Mouse (Mus musculus) large intestine, adult 2 months (tissue): ENCODE measurements around the gene Agbl5. TPM values are rescaled to one million over a fixed set of nuclear protein-coding genes. Genes with fewer than 3 reads are reported as not detected.

Experiments
- DNase-seq: peaks from one replicate; pipeline ENCODE4 v3.0.0-alpha.2; 2012; ENCODE audit warnings: low read depth, low spot score
- WGBS: fragments of 180-500 bp; shearing (Covaris S2); methylation state at CpG from one replicate; pipeline ENCODE4 v1.1.7; 2018; 5-methylcytosine and 5-hydroxymethylcytosine counted together
- polyA plus RNA-seq: library from polyadenylated mRNA; depleted of rRNA; stranded (reverse); fragments of >200 nt; gene quantifications from 2 replicates; pipeline ENCODE4 v1.2.3, GENCODE M21; 2012; rRNA removed

Gene Agbl5
- polyA plus RNA-seq, 1 experiment: 9.1 TPM

DNA sequence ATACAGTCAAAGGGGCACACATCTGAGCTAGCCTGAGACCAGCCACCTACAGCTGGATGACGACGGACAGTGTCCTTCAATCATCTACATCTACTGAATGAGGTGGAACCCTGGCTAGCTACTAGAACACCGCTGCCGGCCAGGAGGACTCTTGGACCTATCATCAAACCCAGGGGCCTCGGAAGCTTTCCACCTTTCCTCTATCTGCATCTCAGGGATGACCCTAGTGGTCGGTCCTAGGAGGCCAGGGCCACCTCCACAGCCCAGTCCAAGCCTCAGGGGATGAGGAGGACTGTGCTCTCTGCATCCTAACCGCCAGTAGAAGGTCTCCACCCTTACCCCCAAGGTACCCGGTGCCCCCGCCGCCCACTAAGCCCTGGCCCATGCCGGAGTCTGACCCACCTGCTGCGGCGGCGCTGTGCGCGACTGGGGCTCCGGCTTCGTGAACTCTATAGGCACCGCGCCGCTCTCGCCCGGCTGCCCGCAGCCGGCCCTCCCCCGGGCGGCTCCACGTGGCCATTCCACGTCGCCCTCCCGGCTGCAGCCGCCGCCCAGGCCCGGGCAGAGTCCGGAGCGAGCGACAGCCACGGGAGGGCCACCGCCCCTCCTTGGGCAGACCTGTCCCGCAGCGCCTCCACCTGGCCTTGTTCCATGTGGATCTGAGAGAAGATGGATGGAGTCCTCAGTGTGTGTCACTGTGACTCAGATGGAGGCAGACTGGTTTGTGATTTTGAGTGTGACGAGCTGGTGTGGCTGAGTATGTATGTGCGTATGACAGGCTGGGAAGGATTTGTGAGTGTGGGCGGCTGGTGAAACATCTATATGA lies 56.7 kb downstream of the Agbl5 start, which contains the start of gene Cgref1:
Cgref1 (minus strand) TSS at position 636 of the 826 bp plus-strand sequence.
- DNase-seq: no peak
- WGBS: 5% methylated on average over 44 of the region's 44 CpGs

DNA sequence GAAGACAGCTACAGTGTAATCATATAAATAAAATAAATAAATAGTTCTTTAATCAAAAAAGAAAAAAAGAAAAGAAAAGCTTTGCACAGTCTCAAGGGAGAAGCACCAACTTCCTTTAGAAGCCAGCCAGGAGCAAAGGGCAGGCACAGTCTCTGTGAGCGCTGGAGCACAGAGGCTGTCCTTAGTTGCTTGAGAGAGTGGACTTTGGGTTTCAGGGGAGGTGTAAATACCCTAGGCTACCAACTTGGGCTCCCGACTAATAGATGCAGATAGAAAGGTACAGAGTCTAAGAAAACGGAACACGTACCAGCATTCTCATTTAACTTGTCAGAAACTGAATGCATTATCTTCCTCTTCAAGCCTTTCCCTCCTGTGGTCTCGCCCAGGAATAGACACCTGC lies 60.1 kb downstream of the Agbl5 start:
- WGBS: 45% methylated on average over 5 of the region's 5 CpGs
- DNase-seq: no peak

- no peak for DNase-seq
- WGBS: under 1% methylated on average over 31 of the region's 31 CpGs
Measured at GRCm38 (mm10) chr5:30949654-30950326, 61.3 kb downstream of the Agbl5 start.

GRCm38 (mm10) chr5:30950451-30950850 lies 62.0 kb downstream of the Agbl5 start:
- 60% methylated on average over 4 of the region's 4 CpGs for WGBS
- no peak for DNase-seq

GRCm38 (mm10) chr5:30950922-30951321 lies 62.4 kb downstream of the Agbl5 start:
- 66% methylated on average over 2 of the region's 2 CpGs for WGBS

DNA sequence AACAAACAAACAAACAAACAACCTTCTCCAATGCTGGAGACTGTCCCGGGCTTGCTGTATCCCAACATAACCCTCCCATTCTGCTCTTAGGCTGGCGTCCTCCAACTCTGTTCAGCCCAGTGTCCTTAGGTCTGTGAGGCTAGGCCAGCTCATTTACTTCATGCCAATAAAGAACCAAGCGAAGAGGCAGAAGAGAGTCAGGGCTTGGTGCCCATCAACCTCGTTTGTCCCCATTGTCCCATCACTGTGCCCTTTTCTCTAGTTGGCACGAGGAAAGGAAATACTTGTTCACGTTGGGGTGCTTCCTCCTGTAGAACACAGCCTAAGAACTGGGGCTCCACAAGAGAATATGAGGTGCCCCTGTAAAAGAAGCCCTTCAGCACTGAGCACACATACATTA lies 63.2 kb downstream of the Agbl5 start:
- no peak for DNase-seq
- WGBS: 45% methylated on average over 6 of the region's 6 CpGs

More at GRCm38 (mm10) chr5:30950922-30951321, 62.4 kb downstream of the Agbl5 start:
- DNase-seq: no peak

DNA sequence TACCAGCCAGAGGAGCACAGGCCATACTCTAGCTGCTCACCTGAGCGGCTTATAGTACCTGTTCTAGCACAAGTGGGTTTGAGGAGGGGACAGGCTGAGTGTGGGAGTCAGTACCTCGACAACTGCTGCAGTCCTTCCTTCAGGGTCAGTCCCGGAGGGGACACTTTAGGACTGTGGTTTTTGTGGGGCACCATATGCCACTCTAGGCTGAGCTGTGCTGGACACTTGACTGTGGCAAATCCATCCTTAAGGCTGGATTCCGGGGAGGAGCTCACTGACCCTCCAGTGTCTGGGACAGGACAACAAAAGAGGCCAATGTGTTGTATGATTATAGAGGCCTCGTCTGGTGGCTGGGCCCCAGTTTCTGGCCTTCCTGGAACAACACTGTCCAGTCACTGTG lies 64.1 kb downstream of the Agbl5 start:
- 78% methylated on average over 5 of the region's 5 CpGs for WGBS
- no peak for DNase-seq

DNA sequence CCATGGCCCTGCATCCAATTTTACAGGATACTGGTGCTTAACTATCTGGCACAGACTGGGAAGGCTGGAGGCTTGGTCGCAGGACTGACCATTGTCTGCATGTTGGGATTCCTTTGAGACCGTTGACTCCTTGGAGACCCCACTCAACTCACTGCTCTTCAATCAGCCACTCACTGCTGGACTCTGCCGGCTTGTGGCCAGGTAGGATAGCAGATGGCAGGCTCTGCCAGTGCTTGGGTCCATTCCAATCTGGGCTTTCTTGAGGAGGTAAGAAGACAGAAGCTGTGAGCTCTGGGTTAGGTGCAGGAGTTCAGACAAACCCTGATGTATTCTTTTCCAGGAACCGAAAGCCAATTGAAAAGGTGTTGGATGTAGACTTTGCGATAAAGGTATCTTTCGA lies 65.6 kb downstream of the Agbl5 start:
- 94% methylated on average over 6 of the region's 6 CpGs for WGBS
- DNase-seq: no peak

- 95% methylated on average over 9 of the region's 9 CpGs for WGBS
- no peak for DNase-seq
Measured at GRCm38 (mm10) chr5:30954556-30954955, 66.1 kb downstream of the Agbl5 start.

- DNase-seq: no peak
- WGBS: 77% methylated on average over 6 of the region's 6 CpGs
Measured at GRCm38 (mm10) chr5:30955751-30956150, 67.3 kb downstream of the Agbl5 start.

Other genes with a start within 250 kb of the Agbl5 start
- gene Slc35f6, start 240.8 kb upstream of the Agbl5 start, polyA plus RNA-seq: 49.1 and 76.1 TPM in 2 replicates
- 53.2 and 53.8 TPM in 2 replicates for gene Cenpa, start 221.9 kb upstream of the Agbl5 start, polyA plus RNA-seq
- 0.70 and 0.92 TPM in 2 replicates for gene Dpysl5, start 177.1 kb upstream of the Agbl5 start, polyA plus RNA-seq
- 25.3 and 26.2 TPM in 2 replicates for gene Mapre3, start 74.1 kb upstream of the Agbl5 start, polyA plus RNA-seq
- gene Tmem214, start 20.7 kb upstream of the Agbl5 start, polyA plus RNA-seq: 84.2 and 95.4 TPM in 2 replicates
- gene Ost4, start 19.1 kb downstream of the Agbl5 start, polyA plus RNA-seq: 317 and 323 TPM in 2 replicates
- gene Emilin1, start 24.7 kb downstream of the Agbl5 start, polyA plus RNA-seq: 46.7 and 48.6 TPM in 2 replicates
- gene Khk, start 32.7 kb downstream of the Agbl5 start, polyA plus RNA-seq: 189 and 395 TPM in 2 replicates
- 111 and 239 TPM in 2 replicates for gene Cgref1, start 56.9 kb downstream of the Agbl5 start, polyA plus RNA-seq
- 386 and 408 TPM in 2 replicates for gene Preb, start 71.7 kb downstream of the Agbl5 start, polyA plus RNA-seq
- 0.33 and 0.62 TPM in 2 replicates for gene Tcf23, start 80.0 kb downstream of the Agbl5 start, polyA plus RNA-seq
- 92.9 and 98.2 TPM in 2 replicates for gene Atraid, start 159.6 kb downstream of the Agbl5 start, polyA plus RNA-seq
- 73.4 and 107 TPM in 2 replicates for gene Slc5a6, start 160.2 kb downstream of the Agbl5 start, polyA plus RNA-seq
- 15.1 and 21.2 TPM in 2 replicates for gene Cad, start 166.1 kb downstream of the Agbl5 start, polyA plus RNA-seq
- gene Dnajc5g, start 217.6 kb downstream of the Agbl5 start, polyA plus RNA-seq: not detected in 2 replicates
- 0.14 and 0.16 TPM in 2 replicates for gene Slc30a3, start 219.5 kb downstream of the Agbl5 start, polyA plus RNA-seq
- 0.05 TPM in 1 of 2 replicates, not detected in the other for gene Trim54, start 228.0 kb downstream of the Agbl5 start, polyA plus RNA-seq